Mouse (Mus musculus) liver (tissue): Measurements from ENCODE around the gene Thsd7b.

Source experiments
- DNase-seq: peaks from one replicate; pipeline ENCODE4 v3.0.0-alpha.2; 2020; ENCODE audit warnings: mixed read lengths

Gene Thsd7b

DNA sequence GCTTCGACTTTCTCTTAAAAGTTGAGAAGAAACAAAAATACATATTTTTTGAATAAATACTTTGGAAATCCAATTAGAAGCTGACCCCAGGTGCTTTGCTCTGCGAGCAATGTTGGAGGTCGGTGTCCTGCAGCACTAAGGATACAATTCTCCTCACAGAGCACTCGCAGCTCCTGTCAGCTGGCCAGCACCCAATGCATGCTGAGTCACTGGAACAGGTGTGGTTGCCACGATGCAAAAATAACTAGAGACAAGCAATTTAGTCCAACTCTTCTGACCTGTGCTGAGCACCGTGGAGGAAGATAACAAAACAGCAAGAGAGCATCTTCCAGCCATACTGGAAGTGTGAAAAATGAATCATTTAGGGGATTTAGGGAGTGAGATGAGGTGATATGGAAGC lies 594.6 kb downstream of the Thsd7b start:
- DNase-seq = no peak

- no peak for DNase-seq
These were observed 601.3 kb downstream of the Thsd7b start for GRCm38 (mm10) chr1:129874355-129874754.

DNA sequence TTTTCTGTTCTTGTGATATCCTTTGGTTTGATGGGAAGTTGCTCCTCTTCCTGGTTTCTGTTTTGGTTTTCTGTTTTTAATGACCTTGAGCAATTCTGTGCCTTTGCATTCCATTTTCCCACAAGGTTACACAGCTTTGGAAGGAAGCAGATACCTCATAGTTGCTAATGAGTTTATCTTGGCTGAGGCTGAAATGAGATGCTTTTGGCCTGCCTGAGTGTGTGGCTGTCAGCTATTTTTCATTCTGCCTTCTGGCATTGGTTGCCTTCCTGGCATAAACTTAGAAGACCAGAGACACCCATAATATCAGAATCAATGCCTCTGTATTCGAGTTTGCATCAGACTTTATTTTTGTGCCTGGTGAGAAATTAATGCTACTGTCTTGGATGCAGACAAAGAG lies 614.8 kb downstream of the Thsd7b start:
- no peak for DNase-seq

GRCm38 (mm10) chr1:129898121-129898520 lies 625.0 kb downstream of the Thsd7b start:
- no peak for DNase-seq

GRCm38 (mm10) chr1:129915484-129915883 lies 642.4 kb downstream of the Thsd7b start:
- no peak for DNase-seq

DNA sequence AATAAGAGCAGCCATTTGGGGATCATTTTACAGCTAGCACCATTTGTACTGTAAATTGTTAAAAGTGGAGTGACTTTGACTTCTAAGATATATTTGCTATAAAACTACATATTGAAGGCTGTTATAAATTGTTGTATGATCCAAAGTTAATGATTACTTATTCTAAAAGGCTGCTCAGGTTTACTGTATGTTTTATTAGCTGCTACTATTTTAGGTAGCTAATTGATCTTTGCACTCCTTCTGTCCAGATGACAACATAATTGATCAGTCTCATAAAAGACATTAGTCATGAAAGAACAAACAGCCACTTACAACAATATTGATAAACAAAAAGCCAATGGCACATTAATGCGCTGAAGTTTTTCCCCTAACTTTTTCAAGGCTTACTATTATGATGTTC lies 644.5 kb downstream of the Thsd7b start:
- DNase-seq = no peak

GRCm38 (mm10) chr1:129919385-129919784 lies 646.3 kb downstream of the Thsd7b start:
- DNase-seq = peak; percentile 37

GRCm38 (mm10) chr1:129931003-129931402 lies 657.9 kb downstream of the Thsd7b start:
- no peak for DNase-seq

GRCm38 (mm10) chr1:129943116-129943515 lies 670.0 kb downstream of the Thsd7b start:
- no peak for DNase-seq

DNA sequence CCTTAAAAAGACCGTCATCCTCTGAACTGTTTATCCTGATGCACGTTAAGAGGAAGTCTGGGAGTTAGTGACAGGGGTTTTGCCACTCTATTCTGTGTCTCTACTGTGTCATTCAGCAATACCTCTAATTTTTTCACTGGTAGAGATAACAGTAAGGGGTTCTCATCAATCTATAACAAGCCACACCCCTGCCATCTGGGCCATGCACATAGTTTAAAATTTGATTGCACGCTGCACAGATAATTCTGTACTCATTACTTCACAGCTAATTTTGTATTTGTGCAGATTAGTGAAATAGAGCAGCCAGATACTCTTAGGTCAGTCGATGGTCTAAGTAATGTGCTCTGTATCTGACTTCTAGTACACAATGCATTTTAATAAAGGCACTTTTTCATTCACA lies 673.9 kb downstream of the Thsd7b start:
- DNase-seq = peak; percentile 25

GRCm38 (mm10) chr1:129955478-129955877 lies 682.4 kb downstream of the Thsd7b start:
- no peak for DNase-seq

GRCm38 (mm10) chr1:129956625-129957024 lies 683.5 kb downstream of the Thsd7b start:
- peak; percentile 65 for DNase-seq

DNA sequence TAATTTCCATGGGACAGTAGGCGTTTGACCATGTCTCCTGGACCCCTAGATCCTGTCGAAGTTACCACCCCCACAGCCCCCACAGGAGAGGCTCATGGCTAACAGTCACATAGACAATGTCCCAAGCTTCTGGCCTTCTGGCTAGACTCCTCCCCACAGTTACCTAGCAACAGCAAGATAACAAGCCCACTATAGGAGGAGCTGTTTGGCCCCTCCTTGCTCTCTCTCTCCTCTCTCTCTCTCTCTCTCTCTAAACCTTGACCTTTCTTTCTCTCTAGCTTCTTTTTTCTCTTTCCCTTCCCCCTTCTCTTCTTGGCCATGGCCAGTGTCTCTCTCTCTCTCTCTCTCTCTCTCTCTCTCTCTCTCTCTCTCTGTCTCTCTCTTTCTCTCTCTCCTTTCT lies 686.2 kb downstream of the Thsd7b start:
- peak; percentile 20 for DNase-seq

DNA sequence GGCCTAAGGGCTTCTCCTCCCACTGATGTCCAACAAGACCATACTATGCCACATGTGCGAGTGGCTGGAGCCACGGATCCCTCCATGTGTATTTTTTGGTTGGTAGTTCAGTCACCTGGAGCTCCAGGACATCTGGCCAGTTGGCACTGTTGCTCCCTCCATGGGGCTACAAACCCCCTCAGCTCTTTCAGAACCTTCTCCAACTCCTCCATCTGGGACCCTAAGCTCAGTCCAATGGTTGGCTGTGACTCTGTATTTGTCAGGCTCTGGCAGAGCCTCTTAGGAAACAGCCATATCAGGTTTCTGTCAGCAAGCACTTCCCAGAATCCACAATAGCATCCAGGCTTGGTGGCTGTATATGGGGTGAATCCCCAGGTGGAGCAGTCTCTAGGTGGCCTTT lies 690.1 kb downstream of the Thsd7b start:
- DNase-seq = no peak

GRCm38 (mm10) chr1:129989247-129989646 lies 716.1 kb downstream of the Thsd7b start:
- DNase-seq = peak; percentile 6

DNA sequence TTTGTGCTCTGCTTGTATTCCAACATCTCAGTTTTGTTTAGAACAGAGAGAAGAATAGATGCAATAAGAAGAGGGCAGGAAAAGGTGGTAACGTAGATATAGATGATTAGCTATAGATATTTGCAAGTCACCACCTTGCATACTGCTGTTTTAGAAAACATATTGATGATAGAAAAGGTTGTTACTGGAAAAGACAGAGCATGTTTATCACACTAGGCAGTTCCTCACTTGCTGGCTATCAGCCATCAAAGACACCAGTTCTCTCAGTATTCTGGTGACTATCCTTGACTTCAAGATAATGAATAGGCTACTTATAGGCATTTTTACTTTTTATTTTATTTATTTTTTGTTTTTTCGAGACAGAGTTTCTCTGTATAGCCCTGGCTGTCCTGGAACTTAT lies 717.7 kb downstream of the Thsd7b start:
- no peak for DNase-seq

DNA sequence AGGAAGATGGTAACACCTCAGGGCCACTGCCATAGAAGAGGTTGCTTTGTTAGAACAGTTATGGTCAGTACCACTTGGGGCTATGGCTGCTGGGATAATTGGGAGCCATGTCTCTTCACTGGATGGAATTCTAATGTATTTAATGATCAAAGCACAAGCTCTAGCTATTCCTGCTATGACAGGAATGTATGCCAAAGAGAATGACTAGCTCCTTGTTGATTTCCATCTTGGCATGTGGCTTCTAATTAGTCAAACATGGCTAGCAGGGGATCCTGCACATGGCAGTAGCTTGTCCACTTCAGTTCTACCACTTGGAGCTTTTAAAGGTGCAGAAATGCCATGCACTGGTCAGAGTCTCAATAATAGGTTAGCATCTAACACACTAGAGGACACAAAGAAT lies 781.9 kb downstream of the Thsd7b start:
- no peak for DNase-seq

DNA sequence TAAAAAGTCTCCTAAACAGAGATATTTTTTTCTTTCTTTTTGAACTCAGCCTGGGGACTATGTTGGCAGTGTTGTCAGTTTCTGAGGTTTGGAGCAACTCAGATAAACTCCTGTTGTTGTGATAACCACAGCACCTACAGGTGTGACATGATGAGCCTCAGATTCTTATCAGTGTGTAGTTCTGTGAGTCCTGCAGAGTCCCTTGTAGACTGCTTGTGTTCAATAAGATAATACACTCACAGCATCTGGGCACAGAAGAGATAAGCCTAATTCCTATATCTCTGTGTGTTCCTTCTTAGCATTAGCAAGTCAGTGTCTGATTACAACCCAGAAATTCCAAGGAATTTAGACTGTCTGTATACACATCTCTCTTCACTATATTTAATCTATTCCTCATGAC lies 789.0 kb downstream of the Thsd7b start:
- DNase-seq = no peak

DNA sequence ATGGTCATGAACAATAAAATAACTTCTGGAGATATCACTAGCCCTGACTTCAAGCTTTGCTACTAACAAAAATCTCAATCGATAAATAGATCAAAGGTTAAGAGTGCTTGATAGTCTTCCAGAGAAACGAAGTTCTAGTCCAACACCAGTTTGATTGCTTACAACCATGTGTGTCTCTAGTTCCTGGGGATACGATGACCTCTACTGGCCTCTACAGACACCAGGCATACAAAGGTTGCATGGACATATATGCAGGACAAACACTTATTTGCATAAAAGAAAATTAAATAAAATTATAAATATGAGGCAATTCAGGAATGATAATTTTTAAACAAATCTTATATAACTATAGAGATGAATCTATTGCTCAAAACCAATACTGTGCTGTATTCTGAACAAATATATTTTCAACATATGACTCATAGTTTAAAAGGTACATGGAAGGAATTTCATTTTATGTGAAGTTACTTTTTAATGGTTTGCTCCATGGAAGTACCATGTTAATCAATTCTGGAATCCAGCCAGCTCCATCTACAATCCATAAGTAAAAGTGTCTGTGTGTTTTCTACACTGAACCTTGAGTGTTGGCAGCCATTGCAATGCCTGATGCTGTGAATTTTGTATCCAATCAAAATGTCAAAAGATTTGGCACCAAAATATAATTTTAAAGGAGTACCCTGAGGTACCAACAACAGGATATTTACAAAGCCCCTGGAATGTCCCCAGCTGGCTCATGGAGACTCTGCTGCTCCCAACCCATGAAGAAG lies 793.3 kb downstream of the Thsd7b start:
- no peak for DNase-seq

DNA sequence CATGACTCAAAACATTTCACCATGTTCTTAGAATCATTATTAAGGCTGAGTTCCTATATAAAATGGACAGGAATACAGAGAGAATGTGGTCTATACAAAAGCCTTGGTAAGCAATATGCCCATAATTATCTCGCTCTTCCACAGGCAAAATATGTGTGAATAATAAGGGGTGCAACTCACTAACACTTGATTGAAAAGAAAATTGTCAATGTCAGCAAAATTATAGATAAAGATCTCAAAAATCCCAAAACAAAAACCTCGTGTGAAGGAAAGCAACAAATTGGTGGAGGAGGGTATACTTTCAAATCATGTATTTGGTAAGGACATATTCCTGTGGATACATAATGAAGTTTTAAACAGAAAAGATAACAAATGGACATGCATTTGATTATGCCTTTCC lies 810.7 kb downstream of the Thsd7b start:
- DNase-seq = no peak

- no peak for DNase-seq
These were observed 812.1 kb downstream of the Thsd7b start for GRCm38 (mm10) chr1:130085207-130085606.

GRCm38 (mm10) chr1:130085910-130086309 lies 812.8 kb downstream of the Thsd7b start:
- no peak for DNase-seq

GRCm38 (mm10) chr1:130099227-130099626 lies 826.1 kb downstream of the Thsd7b start:
- no peak for DNase-seq

DNA sequence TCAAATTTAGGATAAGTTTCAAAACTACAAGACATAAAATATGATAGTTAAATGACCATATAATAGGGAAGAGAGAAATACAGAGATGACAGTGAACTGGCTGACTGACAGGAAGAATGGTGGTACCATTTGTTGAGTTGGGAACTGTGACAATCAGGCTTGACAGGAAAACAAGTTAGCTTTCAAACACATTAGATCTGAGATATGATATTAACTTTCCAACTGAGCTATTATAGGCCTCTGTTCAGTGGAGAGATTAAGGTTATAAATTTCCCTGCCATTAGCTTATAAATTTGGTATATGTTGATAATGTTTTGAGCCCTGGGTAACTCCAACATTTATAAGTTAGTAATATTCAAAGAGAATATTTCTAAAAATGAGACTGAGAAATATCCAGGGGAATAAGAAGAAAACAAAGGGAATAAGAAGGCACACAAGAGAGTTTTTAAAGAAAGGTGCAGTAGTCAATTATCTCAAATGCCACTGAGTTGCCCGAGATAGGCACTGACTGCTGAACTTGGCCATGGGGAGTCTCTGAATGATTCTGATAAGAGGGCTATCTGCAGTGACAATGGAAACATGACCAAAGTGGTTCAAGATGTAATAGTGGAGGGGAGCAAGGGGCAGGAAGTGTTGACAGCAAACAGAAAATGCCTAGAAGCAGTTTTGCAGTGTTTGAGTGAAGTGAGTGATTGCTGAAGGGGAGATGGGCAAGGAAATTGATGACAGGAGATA lies 839.6 kb downstream of the Thsd7b start:
- peak; percentile 38 for DNase-seq
